Mouse (Mus musculus) heart, postnatal 0 days (tissue): ENCODE measurements at regions not wholly inside any gene's neighbourhood (a gene's known extent, or its start where the extent isn't known, plus 50 kb on each side); places are given as distances from the start of the nearest gene placed in this dataset.

Experiments used
- ATAC-seq: fragments of 200-750 bp; cut with Nextera tagmentation; 2 replicates; pipeline ENCODE4 v1.8.0; 2017; ENCODE audit warnings: low read depth, moderate number of reproducible peaks, moderate library complexity; ENCODE audit not compliant: insufficient read depth
- DNase-seq: peaks from one replicate; pipeline ENCODE4 v3.0.0-alpha.2; 2016; ENCODE audit warnings: low spot score
- H3K27ac ChIP-seq: fragments of 300-500 bp; sonication (generic); 2 replicates; pipeline ENCODE4 v1.5.1; 2014; ENCODE audit warnings: low read depth, mild to moderate bottlenecking
- H3K27me3 ChIP-seq: fragments of 300-500 bp; sonication (generic); 2 replicates; pipeline ENCODE4 v1.6.1; 2014; ENCODE audit warnings: low read length, mixed read lengths; ENCODE audit not compliant: control insufficient read depth, insufficient read depth
- H3K36me3 ChIP-seq: fragments of 300-500 bp; sonication (generic); replicated peaks from 2 replicates; pipeline ENCODE4 v1.6.1; 2014; ENCODE audit warnings: low read length, mixed read lengths; ENCODE audit not compliant: control insufficient read depth, insufficient read depth
- H3K4me1 ChIP-seq: fragments of 300-500 bp; sonication (generic); 2 replicates; pipeline ENCODE4 v1.6.1; 2014; ENCODE audit warnings: antibody characterized with exemption; ENCODE audit not compliant: control insufficient read depth, insufficient read depth
- H3K4me2 ChIP-seq: fragments of 300-500 bp; sonication (generic); 2 replicates; pipeline ENCODE4 v1.6.1; 2014; ENCODE audit warnings: low read depth, mild to moderate bottlenecking, low read length, moderate library complexity
- H3K4me3 ChIP-seq: fragments of 300-500 bp; sonication (generic); 2 replicates; pipeline ENCODE4 v1.5.1; 2014; ENCODE audit warnings: low read depth, low read length
- H3K9ac ChIP-seq: fragments of 300-500 bp; sonication (generic); replicated peaks from 2 replicates; pipeline ENCODE4 v1.6.1; 2014; ENCODE audit warnings: low read depth, low read length, mixed read lengths
- H3K9me3 ChIP-seq: fragments of 300-500 bp; sonication (generic); replicated peaks from 2 replicates; pipeline ENCODE4 v1.6.1; 2016; ENCODE audit warnings: low read length; ENCODE audit not compliant: control insufficient read depth
- CTCF ChIP-seq: IDR thresholded peaks from 2 replicates; pipeline ENCODE4 v1.5.1; 2016; ENCODE audit warnings: antibody characterized with exemption, control low read depth, low read depth
- EP300 ChIP-seq: IDR thresholded peaks from 2 replicates; pipeline ENCODE4 v1.6.1; 2016; ENCODE audit warnings: antibody characterized with exemption, low read depth
- WGBS: fragments of 180-500 bp; shearing (Covaris S2); extraction: QIAGEN DNeasy Blood & Tissue Kit; methylation state at CpG from one replicate; pipeline ENCODE4 v1.1.7; 2014; 5-methylcytosine and 5-hydroxymethylcytosine counted together

DNA sequence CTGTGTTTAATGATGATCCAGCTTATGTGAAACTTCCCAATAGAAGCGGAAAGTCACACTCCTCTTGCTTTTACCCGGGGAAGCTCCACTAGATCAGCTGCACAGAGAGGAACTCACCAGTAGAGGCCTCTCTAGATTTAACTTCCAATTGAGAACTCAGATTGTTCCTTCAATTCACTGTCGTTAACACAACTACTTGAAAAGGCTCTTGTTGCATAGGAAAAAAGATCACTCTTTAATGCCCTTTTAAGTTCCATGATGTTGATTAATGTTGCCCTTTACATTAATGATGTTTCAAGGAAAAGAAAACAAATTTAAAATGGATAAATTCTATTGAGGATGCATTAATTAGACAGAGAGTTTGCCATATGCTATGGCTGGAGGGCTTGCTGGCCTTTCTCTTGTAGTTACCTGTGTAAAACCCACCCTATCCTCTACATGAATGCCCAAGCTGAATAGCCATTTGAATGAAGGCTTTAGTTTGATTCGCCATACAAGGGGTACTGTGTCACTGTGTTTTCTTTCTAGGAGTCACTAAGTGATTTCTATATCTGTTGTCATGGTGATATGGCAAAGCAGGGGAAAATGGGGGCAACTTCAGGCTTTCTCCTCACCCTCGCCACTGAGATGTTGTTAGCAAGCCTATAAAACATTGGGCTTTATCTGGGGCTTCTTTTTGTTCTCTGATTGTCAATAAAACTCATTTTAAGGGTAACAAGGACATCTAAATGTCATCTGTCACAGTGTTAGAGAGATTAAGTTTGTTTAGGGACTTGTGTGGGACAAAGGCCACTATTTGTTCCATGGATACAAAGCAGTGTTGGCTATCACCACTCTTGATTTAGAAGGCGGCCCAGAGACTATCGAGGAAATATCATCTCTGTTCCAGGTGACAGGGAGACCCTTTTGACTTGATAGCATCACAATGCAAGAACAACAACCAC, 429.9 kb upstream of the Tbc1d2b start:
- ATAC-seq, result no peak
- Histone ChIP-seq H3K4me3 (no peak overlapping the region), H3K27me3 (no peaks in the 10 kb centered on the region), H3K4me2 (no peak overlapping the region), H3K4me1 (no peaks in the 10 kb centered on the region), H3K27ac (no peak overlapping the region), H3K9ac (no peak overlapping the region), H3K9me3 (no peaks in the 10 kb centered on the region), H3K36me3 (no peaks in the 10 kb centered on the region)
- TF ChIP-seq EP300 (no peak), CTCF (peak; percentile 57)
- peak; percentile 61 for DNase-seq
- 46% methylated on average over 7 of the region's 7 CpGs for WGBS

DNA sequence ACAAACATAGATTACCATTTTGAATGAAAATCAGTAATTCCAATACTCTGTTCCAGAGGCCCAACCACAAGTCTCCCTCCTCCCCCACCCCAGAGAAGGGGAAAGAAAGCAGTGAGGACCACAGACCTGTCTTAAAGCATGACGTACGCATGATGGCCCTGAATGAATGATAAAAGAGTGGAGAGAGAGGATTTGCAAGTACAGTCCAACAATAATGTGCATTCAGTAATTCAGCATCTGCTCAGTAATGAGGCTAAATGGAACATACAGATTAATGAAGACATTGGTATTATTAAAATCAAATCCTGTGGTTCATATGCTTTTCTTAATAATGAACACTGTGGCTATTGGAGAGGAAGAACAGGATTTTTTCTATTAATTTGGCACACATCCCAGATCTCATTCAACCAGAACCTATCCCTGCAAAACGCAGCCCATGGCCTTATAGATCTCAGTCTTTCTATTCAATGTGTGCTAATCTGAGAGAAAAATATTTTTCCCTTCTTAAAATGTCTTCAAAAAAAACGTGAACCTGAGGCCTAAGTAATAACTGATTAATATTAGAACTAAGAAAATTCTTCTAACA, 430.7 kb upstream of the Tbc1d2b start:
- H3K9me3 ChIP-seq, result no peaks in the 10 kb centered on the region
- WGBS, result 59% methylated on average over 4 of the region's 4 CpGs
- no peaks in the 10 kb centered on the region for H3K4me1 ChIP-seq
- no peak overlapping the region for H3K9ac ChIP-seq
- no peaks in the 10 kb centered on the region for H3K27me3 ChIP-seq
- ATAC-seq (no peak), DNase-seq (no peak)
- no peak overlapping the region for H3K27ac ChIP-seq
- TF ChIP-seq CTCF (no peak), EP300 (no peak)
- no peaks in the 10 kb centered on the region for H3K36me3 ChIP-seq
- H3K4me2 ChIP-seq, result no peak overlapping the region
- H3K4me3 ChIP-seq, result no peak overlapping the region

DNA sequence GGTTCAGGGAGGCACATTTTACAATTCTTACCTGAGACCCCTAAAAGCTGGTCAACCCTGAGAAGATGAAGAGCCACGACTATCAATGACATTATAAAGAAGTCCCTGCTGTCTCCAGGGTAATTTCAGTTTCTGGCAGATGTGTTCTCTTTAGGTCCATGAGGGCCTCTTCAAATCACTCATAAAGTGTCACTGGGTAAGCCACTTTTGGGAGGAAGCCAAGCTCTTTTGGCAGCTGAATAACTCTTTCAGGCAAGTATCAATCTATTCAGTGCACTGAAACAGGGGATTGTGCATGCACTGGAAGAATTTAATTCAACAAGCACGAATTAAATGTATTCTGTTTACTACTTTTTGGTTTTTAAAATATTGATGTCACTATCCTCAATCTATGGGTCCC, 443.1 kb upstream of the Tbc1d2b start:
- H3K4me2 ChIP-seq, result no peak overlapping the region
- no peak overlapping the region for H3K9ac ChIP-seq
- H3K27ac ChIP-seq, result no peak overlapping the region
- WGBS, result 28% methylated on average over 2 of the region's 2 CpGs
- H3K4me1 ChIP-seq, result no peaks in the 10 kb centered on the region
- TF ChIP-seq EP300 (no peak), CTCF (no peak)
- ATAC-seq (no peak), DNase-seq (no peak)
- H3K9me3 ChIP-seq, result no peaks in the 10 kb centered on the region
- no peak overlapping the region for H3K4me3 ChIP-seq
- no peaks in the 10 kb centered on the region for H3K36me3 ChIP-seq
- no peaks in the 10 kb centered on the region for H3K27me3 ChIP-seq

DNA sequence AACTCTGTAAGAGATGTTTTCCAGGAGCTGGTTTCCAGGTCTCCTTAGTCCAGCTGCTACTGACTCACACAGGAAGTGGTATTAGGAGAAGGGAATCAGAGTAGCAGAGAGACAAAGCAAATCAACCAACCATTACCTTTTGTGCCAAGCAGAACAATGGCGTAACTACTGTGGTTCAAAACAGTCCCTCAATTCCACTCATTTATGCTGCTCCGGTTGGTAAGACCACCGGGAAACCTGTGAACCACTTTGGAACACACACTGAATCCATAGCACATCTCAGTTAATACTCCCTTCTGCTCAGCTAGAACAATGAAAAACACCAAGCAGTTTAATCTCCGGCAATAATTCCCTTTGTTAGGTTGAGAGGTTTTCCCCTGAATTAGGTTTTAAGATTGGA, 460.8 kb upstream of the Tbc1d2b start:
- no peaks in the 10 kb centered on the region for H3K4me1 ChIP-seq
- H3K9me3 ChIP-seq, result no peaks in the 10 kb centered on the region
- ATAC-seq (no peak), DNase-seq (no peak)
- H3K9ac ChIP-seq, result no peak overlapping the region
- no peaks in the 10 kb centered on the region for H3K36me3 ChIP-seq
- no peak overlapping the region for H3K27ac ChIP-seq
- H3K4me3 ChIP-seq, result no peak overlapping the region
- no peaks in the 10 kb centered on the region for H3K27me3 ChIP-seq
- TF ChIP-seq EP300 (no peak), CTCF (no peak)
- 79% methylated on average over 4 of the region's 4 CpGs for WGBS
- H3K4me2 ChIP-seq, result no peak overlapping the region

DNA sequence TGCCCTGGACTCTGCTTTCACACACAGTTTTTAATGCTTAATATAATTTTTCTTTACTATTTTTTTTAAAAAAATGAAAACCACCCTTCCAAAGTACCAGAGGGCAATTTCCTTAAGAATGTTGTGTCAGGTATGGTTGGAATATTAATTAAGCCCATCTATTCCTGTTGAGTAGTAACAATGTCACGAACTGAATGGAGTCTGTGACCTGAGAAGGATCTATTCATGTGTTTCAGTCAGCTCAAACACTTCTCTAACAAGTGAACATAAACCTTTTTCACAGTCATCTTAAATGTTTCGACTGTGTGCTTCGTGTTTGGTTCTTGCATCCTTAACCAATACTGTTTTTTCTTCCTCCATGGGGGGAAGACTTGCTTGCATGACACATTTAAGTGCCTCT, 486.6 kb upstream of the Tbc1d2b start:
- Histone ChIP-seq H3K4me1 (no peaks in the 10 kb centered on the region), H3K4me3 (no peak overlapping the region), H3K9me3 (no peaks in the 10 kb centered on the region), H3K27me3 (no peaks in the 10 kb centered on the region), H3K4me2 (no peak overlapping the region), H3K36me3 (no peaks in the 10 kb centered on the region), H3K27ac (no peak overlapping the region), H3K9ac (no peak overlapping the region)
- TF ChIP-seq EP300 (no peak), CTCF (no peak)
- DNase-seq, result no peak
- ATAC-seq, result no peak
- 58% methylated on average over 3 of the region's 3 CpGs for WGBS
